Mouse (Mus musculus): Measurements from ENCODE around the gene Tmem229b. TPM values are rescaled to one million over a fixed set of nuclear protein-coding genes. Genes with fewer than 3 reads are reported as not detected.
A peak's percentile ranks its signal among the peaks of the same experiment; 100 is the strongest.

The Tmem229b gene
- 3.5 and 3.9 TPM in 2 replicates for polyA plus RNA-seq (2014; fragmentation: Nextera tagmentation; extraction: Ambion mirVana)

DNA sequence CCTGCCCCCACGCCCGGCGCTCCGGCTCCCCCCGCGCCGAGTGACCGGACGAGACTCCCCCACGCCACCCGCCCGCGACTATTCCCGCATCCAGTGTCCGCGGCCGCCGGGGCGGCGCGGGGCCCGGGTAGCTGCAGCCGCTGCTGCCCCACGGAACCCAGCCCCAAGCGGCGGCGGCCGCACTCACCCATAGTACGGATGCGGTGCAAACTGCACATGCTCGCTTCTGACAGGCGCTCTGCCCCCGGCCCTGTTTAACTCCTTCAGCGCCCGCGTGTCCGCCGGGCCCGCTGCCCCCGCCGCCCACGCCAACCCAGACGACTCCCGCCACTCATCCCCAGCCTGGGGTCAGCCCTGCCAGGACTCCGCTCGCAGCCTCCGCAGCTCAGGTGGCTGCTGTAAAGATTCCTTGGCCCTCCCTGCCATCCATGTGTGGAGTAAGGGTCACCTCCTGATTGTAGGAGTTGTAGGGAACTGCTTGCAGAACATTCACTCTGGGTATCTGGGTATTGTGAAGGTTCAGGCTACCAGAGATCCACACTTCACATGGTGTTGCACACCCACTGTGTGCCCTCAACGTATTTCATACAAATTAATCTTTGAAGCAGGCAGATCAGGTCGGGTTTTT, at the start of gene Tmem229b:
Gene Tmem229b, minus strand, starts transcription at position 502 of the 628 bp plus-strand sequence.
- H3K27ac ChIP-seq (replicated peaks; ENCODE audit: low read depth, low read length), result no peak within 1 kb of the TSS
- 1% methylated on average over 26 of the region's 49 CpGs for WGBS
- peak within 1 kb of the TSS; percentile 97 for H3K4me2 ChIP-seq (ENCODE audit: low read depth, low read length)
- H3K36me3 ChIP-seq (replicated peaks; ENCODE audit: control insufficient read depth, insufficient read depth, low read depth, low read length), result no peaks in the 10 kb centered on the region
- H3K27me3 ChIP-seq (ENCODE audit: control insufficient read depth, insufficient read depth, low read length), result peaks cover 11% of the 10 kb centered on the region
- DNase-seq (ENCODE audit: low spot score) (peak; percentile 74), ATAC-seq (replicated peaks; ENCODE audit: insufficient number of reproducible peaks, low FRiP score, low TSS enrichment, low read depth) (peak; percentile 90; the same call in 1 of the 2 replicates)
- no peaks in the 10 kb centered on the region for H3K9me3 ChIP-seq (replicated peaks; ENCODE audit: control insufficient read depth, low read length)
- H3K9ac ChIP-seq (replicated peaks; ENCODE audit: low read length), result peak within 1 kb of the TSS; percentile 67
- peak within 1 kb of the TSS; percentile 89 for H3K4me3 ChIP-seq (ENCODE audit: low read depth, low read length)
- no peaks in the 10 kb centered on the region for H3K4me1 ChIP-seq (ENCODE audit: control insufficient read depth, insufficient read depth, low read length)

DNA sequence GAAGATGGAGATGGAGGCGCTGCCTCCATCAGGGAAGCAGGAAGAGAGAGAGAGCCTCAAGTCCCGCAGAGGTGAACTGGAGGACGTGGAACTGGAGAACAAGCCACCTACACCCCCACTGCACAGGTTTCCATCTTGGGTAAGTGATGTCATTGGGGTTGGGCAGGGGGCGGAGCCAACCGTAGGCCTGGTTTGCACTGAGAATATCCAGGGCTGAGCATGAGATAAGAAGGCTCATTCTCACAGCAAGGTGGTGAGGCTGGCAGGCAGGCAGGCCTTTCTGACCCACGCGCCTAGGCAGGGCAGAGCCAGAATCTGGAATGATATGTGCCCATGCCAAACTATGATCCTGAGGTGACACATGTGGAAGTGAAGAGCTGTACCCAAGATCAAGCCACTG, 47.8 kb upstream of the Tmem229b start:
- no peaks in the 10 kb centered on the region for H3K4me1 ChIP-seq (ENCODE audit: control insufficient read depth, insufficient read depth, low read length)
- no peak overlapping the region for H3K4me3 ChIP-seq (ENCODE audit: low read depth, low read length)
- no peak overlapping the region for H3K9ac ChIP-seq (replicated peaks; ENCODE audit: low read length)
- WGBS, result 91% methylated on average over 7 of the region's 7 CpGs
- no peak for ATAC-seq (replicated peaks; ENCODE audit: insufficient number of reproducible peaks, low FRiP score, low TSS enrichment, low read depth)
- H3K9me3 ChIP-seq (replicated peaks; ENCODE audit: control insufficient read depth, low read length), result no peaks in the 10 kb centered on the region
- H3K27me3 ChIP-seq (ENCODE audit: control insufficient read depth, insufficient read depth, low read length), result no peaks in the 10 kb centered on the region
- H3K4me2 ChIP-seq (ENCODE audit: low read depth, low read length), result no peak overlapping the region
- H3K36me3 ChIP-seq (replicated peaks; ENCODE audit: control insufficient read depth, insufficient read depth, low read depth, low read length), result no peaks in the 10 kb centered on the region
- no peak for DNase-seq (ENCODE audit: low spot score)
- H3K27ac ChIP-seq (replicated peaks; ENCODE audit: low read depth, low read length), result no peak overlapping the region

DNA sequence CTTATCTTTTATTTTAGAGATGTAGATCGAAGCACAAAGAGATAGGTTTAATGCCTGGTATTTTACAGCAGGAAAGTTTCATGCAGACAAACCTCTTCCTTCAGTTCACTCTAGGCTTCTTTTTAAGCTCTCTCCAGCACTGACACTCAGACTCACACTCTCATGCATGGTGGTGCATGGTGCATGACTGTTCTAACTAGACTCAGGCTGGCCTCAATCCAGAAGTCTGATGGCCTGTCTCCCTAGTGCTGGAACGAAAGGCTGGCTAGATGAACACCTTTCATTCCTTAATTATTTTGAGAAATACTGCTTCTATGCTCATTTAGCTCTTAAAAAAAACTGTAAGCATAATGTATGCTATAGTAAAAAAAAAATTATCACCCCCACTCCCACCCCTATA, 44.6 kb upstream of the Tmem229b start:
- Histone ChIP-seq H3K27ac (replicated peaks; ENCODE audit: low read depth, low read length) (no peak overlapping the region), H3K9ac (replicated peaks; ENCODE audit: low read length) (no peak overlapping the region), H3K36me3 (replicated peaks; ENCODE audit: control insufficient read depth, insufficient read depth, low read depth, low read length) (no peaks in the 10 kb centered on the region), H3K4me2 (ENCODE audit: low read depth, low read length) (no peak overlapping the region), H3K9me3 (replicated peaks; ENCODE audit: control insufficient read depth, low read length) (no peaks in the 10 kb centered on the region), H3K4me3 (ENCODE audit: low read depth, low read length) (no peak overlapping the region), H3K4me1 (ENCODE audit: control insufficient read depth, insufficient read depth, low read length) (no peaks in the 10 kb centered on the region), H3K27me3 (ENCODE audit: control insufficient read depth, insufficient read depth, low read length) (no peaks in the 10 kb centered on the region)
- WGBS, result 94% methylated on average over 2 of the region's 2 CpGs
- ATAC-seq (replicated peaks; ENCODE audit: insufficient number of reproducible peaks, low FRiP score, low TSS enrichment, low read depth), result no peak
- no peak for DNase-seq (ENCODE audit: low spot score)

DNA sequence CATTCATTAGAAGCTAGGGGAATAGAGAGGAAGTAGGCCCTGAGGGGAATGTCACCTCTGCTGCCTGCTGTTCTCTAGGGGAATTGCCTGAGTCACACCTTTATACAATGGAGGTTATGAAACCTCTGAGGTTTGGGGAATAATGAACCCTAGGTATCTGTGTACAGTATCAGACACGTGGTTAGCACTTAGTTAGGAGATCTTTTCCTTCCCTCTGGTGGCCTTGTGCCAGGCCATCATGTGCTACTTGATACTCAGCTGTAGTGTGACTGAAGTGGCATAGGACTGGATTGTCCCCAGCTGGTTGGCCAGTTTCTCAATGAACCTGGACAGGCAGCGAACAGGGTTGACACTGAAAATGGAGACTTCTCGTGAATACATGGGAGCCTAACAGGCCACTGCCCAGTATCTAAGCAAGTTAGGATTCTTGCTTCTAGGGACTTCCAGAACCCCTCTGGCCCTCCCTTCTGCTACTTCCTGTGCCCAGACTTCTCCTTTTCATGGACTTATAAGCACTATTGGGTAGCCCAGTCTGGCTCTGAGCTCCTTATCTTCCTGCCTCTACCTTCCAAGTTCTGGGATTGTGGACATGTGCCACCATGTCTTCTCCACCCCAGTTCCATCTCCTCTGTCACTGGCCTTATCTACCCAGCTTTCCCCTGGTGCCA, 43.3 kb upstream of the Tmem229b start:
- ATAC-seq (replicated peaks; ENCODE audit: insufficient number of reproducible peaks, low FRiP score, low TSS enrichment, low read depth) (no peak), DNase-seq (ENCODE audit: low spot score) (no peak)
- no peaks in the 10 kb centered on the region for H3K27me3 ChIP-seq (ENCODE audit: control insufficient read depth, insufficient read depth, low read length)
- no peaks in the 10 kb centered on the region for H3K36me3 ChIP-seq (replicated peaks; ENCODE audit: control insufficient read depth, insufficient read depth, low read depth, low read length)
- H3K9ac ChIP-seq (replicated peaks; ENCODE audit: low read length), result no peak overlapping the region
- 91% methylated on average over 3 of the region's 3 CpGs for WGBS
- H3K4me3 ChIP-seq (ENCODE audit: low read depth, low read length), result no peak overlapping the region
- H3K4me2 ChIP-seq (ENCODE audit: low read depth, low read length), result no peak overlapping the region
- no peaks in the 10 kb centered on the region for H3K4me1 ChIP-seq (ENCODE audit: control insufficient read depth, insufficient read depth, low read length)
- H3K27ac ChIP-seq (replicated peaks; ENCODE audit: low read depth, low read length), result no peak overlapping the region
- no peaks in the 10 kb centered on the region for H3K9me3 ChIP-seq (replicated peaks; ENCODE audit: control insufficient read depth, low read length)

DNA sequence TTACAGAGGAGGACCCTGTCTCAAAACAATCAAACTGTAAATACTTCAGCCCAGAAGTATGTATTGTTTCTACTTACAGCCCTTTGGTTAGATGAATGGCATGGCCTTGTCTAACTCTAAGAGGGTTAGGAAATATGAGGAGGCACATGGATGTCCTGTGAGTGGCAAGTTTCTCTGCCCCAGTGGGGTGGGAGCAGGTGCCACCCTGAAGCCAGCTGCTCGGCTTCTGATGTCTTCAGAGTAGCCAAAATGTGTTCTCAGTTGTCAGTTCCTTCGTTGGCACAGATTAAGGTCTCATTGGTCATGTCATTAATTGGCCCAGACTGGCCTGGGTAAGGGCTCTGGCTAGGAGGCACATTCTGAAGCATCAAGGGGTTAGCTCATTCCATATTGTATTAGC, 42.4 kb upstream of the Tmem229b start:
- H3K27me3 ChIP-seq (ENCODE audit: control insufficient read depth, insufficient read depth, low read length), result no peaks in the 10 kb centered on the region
- H3K36me3 ChIP-seq (replicated peaks; ENCODE audit: control insufficient read depth, insufficient read depth, low read depth, low read length), result no peaks in the 10 kb centered on the region

DNA sequence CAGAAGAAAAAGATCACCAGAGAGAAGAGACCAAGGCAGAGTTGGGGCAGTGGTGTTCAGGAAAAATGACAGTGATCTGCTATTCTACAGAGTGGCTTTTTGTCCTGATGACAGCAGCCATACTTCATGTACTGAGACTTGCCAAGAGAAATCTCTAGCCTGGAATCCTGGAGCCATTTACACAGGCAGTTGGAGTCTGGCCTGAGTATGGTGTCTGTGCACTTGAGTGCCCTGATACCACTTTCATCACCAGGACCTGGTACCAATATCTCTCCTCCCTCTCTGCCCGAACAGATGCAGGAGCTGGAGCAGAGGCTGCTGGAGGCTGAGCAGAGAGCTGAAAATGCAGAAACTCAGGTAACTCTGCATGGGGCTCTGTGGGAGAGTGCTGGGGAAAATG, 41.5 kb upstream of the Tmem229b start:
- no peak for ATAC-seq (replicated peaks; ENCODE audit: insufficient number of reproducible peaks, low FRiP score, low TSS enrichment, low read depth)
- H3K4me1 ChIP-seq (ENCODE audit: control insufficient read depth, insufficient read depth, low read length), result no peaks in the 10 kb centered on the region
- 93% methylated on average over 1 of the region's 1 CpGs for WGBS
- DNase-seq (ENCODE audit: low spot score), result no peak
- no peak overlapping the region for H3K27ac ChIP-seq (replicated peaks; ENCODE audit: low read depth, low read length)
- H3K9ac ChIP-seq (replicated peaks; ENCODE audit: low read length), result no peak overlapping the region
- no peak overlapping the region for H3K4me2 ChIP-seq (ENCODE audit: low read depth, low read length)
- no peaks in the 10 kb centered on the region for H3K9me3 ChIP-seq (replicated peaks; ENCODE audit: control insufficient read depth, low read length)
- no peaks in the 10 kb centered on the region for H3K27me3 ChIP-seq (ENCODE audit: control insufficient read depth, insufficient read depth, low read length)
- no peaks in the 10 kb centered on the region for H3K36me3 ChIP-seq (replicated peaks; ENCODE audit: control insufficient read depth, insufficient read depth, low read depth, low read length)
- H3K4me3 ChIP-seq (ENCODE audit: low read depth, low read length), result no peak overlapping the region

More for the DNA sequence above, 42.4 kb upstream of the Tmem229b start:
- DNase-seq (ENCODE audit: low spot score), result no peak
- WGBS, result 86% methylated on average over 2 of the region's 2 CpGs
- H3K4me1 ChIP-seq (ENCODE audit: control insufficient read depth, insufficient read depth, low read length), result no peaks in the 10 kb centered on the region
- no peak for ATAC-seq (replicated peaks; ENCODE audit: insufficient number of reproducible peaks, low FRiP score, low TSS enrichment, low read depth)
- no peak overlapping the region for H3K4me2 ChIP-seq (ENCODE audit: low read depth, low read length)
- no peak overlapping the region; the same call in 1 of the 2 replicates for H3K9ac ChIP-seq (replicated peaks; ENCODE audit: low read length)
- H3K9me3 ChIP-seq (replicated peaks; ENCODE audit: control insufficient read depth, low read length), result no peaks in the 10 kb centered on the region
- H3K27ac ChIP-seq (replicated peaks; ENCODE audit: low read depth, low read length), result no peak overlapping the region
- H3K4me3 ChIP-seq (ENCODE audit: low read depth, low read length), result no peak overlapping the region

DNA sequence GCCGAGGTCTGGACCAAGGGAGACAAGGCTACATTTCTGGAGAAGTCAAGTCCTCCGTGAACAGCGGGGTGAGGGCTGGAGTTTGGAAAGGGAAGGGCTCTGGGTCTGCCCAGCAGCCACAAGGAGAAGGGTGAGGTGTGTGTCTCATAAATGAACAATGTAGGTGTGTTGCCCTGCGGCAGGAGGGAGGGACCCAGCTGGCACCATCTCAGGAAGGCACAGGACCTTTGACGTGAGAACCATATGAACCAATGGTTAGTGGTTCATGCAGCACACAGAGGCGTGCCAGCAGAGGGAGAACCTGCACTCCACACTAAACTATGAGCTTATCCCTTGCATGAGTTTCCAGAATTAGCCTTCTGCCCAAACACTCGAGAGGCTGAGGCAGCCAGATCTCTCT, 39.8 kb upstream of the Tmem229b start:
- H3K4me1 ChIP-seq (ENCODE audit: control insufficient read depth, insufficient read depth, low read length), result no peaks in the 10 kb centered on the region
- no peaks in the 10 kb centered on the region for H3K36me3 ChIP-seq (replicated peaks; ENCODE audit: control insufficient read depth, insufficient read depth, low read depth, low read length)
- H3K4me3 ChIP-seq (ENCODE audit: low read depth, low read length), result no peak overlapping the region
- no peak overlapping the region for H3K4me2 ChIP-seq (ENCODE audit: low read depth, low read length)
- no peak for ATAC-seq (replicated peaks; ENCODE audit: insufficient number of reproducible peaks, low FRiP score, low TSS enrichment, low read depth)
- whole genome bisulfite sequencing, result 85% methylated on average over 7 of the region's 7 CpGs
- H3K27ac ChIP-seq (replicated peaks; ENCODE audit: low read depth, low read length), result no peak overlapping the region
- no peak overlapping the region for H3K9ac ChIP-seq (replicated peaks; ENCODE audit: low read length)
- no peaks in the 10 kb centered on the region for H3K27me3 ChIP-seq (ENCODE audit: control insufficient read depth, insufficient read depth, low read length)
- DNase-seq (ENCODE audit: low spot score), result no peak
- H3K9me3 ChIP-seq (replicated peaks; ENCODE audit: control insufficient read depth, low read length), result no peaks in the 10 kb centered on the region

DNA sequence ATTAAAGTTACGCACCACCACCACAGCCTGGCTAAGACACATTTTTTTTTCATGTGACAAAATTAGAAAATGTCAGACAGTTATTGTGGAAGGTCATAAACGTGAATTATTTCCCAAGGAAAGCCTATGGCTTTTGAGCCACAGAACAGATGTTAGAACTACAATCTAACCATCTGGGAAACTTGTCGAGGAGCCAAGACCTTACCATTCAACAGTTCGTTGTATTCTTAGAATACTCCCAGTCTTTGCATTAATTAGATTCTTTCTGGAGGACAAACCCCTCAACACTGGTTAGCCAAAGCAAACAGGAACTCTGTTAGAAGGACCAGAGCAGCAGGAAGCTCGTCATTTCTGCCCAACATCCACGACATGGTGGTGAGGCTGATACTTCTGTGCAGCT, 38.7 kb upstream of the Tmem229b start:
- H3K27ac ChIP-seq (replicated peaks; ENCODE audit: low read depth, low read length), result no peak overlapping the region
- H3K27me3 ChIP-seq (ENCODE audit: control insufficient read depth, insufficient read depth, low read length), result no peaks in the 10 kb centered on the region
- H3K4me1 ChIP-seq (ENCODE audit: control insufficient read depth, insufficient read depth, low read length), result no peaks in the 10 kb centered on the region
- H3K4me3 ChIP-seq (ENCODE audit: low read depth, low read length), result no peak overlapping the region
- no peak overlapping the region for H3K4me2 ChIP-seq (ENCODE audit: low read depth, low read length)
- DNase-seq (ENCODE audit: low spot score) (no peak), ATAC-seq (replicated peaks; ENCODE audit: insufficient number of reproducible peaks, low FRiP score, low TSS enrichment, low read depth) (no peak)
- H3K36me3 ChIP-seq (replicated peaks; ENCODE audit: control insufficient read depth, insufficient read depth, low read depth, low read length), result no peaks in the 10 kb centered on the region
- no peak overlapping the region for H3K9ac ChIP-seq (replicated peaks; ENCODE audit: low read length)
- WGBS, result 81% methylated on average over 6 of the region's 6 CpGs
- H3K9me3 ChIP-seq (replicated peaks; ENCODE audit: control insufficient read depth, low read length), result no peaks in the 10 kb centered on the region
